Mouse (Mus musculus): Measurements from ENCODE around the gene Itgbl1.

DNA sequence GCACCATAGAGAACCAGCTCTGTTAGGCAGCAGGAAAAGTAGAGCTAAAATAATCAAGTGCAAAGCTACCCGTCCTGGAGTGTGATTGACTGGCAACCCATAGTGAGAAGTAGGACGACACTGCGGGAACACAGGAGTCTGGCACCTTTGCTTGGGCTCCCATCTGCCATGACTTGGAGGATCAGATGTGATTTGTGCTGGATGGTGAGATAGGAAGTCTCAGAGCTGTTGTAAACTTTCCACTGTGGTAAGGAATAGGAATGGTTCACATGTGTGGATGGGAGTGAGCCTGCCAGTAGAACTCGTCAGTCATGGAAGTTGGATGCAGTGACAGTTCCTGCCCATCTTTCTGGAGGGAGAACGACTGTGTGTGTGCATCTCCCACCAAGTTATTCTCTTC lies 177.9 kb downstream of the Itgbl1 start:
- TF ChIP-seq EP300 (IDR thresholded peaks at IDR 0.05) (no peak), CTCF (IDR thresholded peaks at IDR 0.05) (no peak)
